Mouse (Mus musculus) heart, adult 2 months (tissue): Measurements from ENCODE around the gene Tm2d1. TPM values are rescaled to one million over a fixed set of nuclear protein-coding genes. Genes with fewer than 3 reads are reported as not detected.
A peak's percentile ranks its signal among the peaks of the same experiment; 100 is the strongest.
"Not testable (repeated sequence)": the region's sequence is repeated elsewhere in the genome, so short reads cannot be mapped to it uniquely, and the experiment has no call there.

Experiments
- DNase-seq, 2 experiments: peaks; one replicate each; pipeline ENCODE4 v3.0.0; 2021
- H3K27ac ChIP-seq: fragments of 200-600 bp; 2 replicates; pipeline ENCODE4 v1.8.1; 2022
- H3K27me3 ChIP-seq: fragments of 200-500 bp; 2 replicates; pipeline ENCODE4 v1.6.1; 2012; ENCODE audit warnings: mild to moderate bottlenecking, low read length, inconsistent platforms, mixed read lengths; ENCODE audit not compliant: control insufficient read depth, insufficient read depth
- H3K36me3 ChIP-seq: fragments of 200-500 bp; 2 replicates; pipeline ENCODE4 v1.6.1; 2012; ENCODE audit warnings: low read length, inconsistent platforms; ENCODE audit not compliant: control insufficient read depth, insufficient read depth
- H3K4me1 ChIP-seq: fragments of 200-500 bp; 2 replicates; pipeline ENCODE4 v1.6.1; 2011; ENCODE audit warnings: low read length; ENCODE audit not compliant: control insufficient read depth, insufficient read depth
- H3K4me3 ChIP-seq: fragments of 200-600 bp; 2 replicates; pipeline ENCODE4 v1.8.1; 2022
- H3K79me2 ChIP-seq: fragments of 200-500 bp; replicated peaks from 2 replicates; pipeline ENCODE4 v1.6.1; 2012; ENCODE audit warnings: mild to moderate bottlenecking, inconsistent platforms, low read length, moderate library complexity, mixed read lengths; ENCODE audit not compliant: control insufficient read depth, insufficient read depth
- H3K9ac ChIP-seq: fragments of 200-500 bp; 2 replicates; pipeline ENCODE4 v1.6.1; 2012; ENCODE audit warnings: low read depth, mild to moderate bottlenecking, control low read depth, inconsistent platforms, low read length, mixed read lengths
- CTCF ChIP-seq: fragments of 200-600 bp; IDR thresholded peaks from 2 replicates; pipeline ENCODE4 v1.8.1; 2022; ENCODE audit warnings: antibody characterized with exemption, mild to moderate bottlenecking, moderate library complexity
- EP300 ChIP-seq: fragments of 200-500 bp; IDR thresholded peaks from 2 replicates; pipeline ENCODE4 v1.6.1; 2011; ENCODE audit warnings: low read depth, low read length, control low read depth; ENCODE audit not compliant: insufficient read depth
- POLR2A ChIP-seq: fragments of 200-500 bp; IDR thresholded peaks from 2 replicates; pipeline ENCODE4 v1.6.1; 2011; ENCODE audit warnings: mild to moderate bottlenecking, low read depth, low read length, control low read depth; ENCODE audit not compliant: insufficient read depth
- WGBS: fragments of 180-500 bp; shearing (Covaris S2); methylation state at CpG from one replicate; pipeline ENCODE4 v1.1.7; 2018; 5-methylcytosine and 5-hydroxymethylcytosine counted together
- intact Hi-C: fragments of 180-260 bp; cut with DNase I; formaldehyde crosslinking; loops from one replicate; pipeline ENCODE4 v1.15.1; 2025
- long read RNA-seq: library from polyadenylated mRNA; stranded (forward); transcript quantifications from one replicate; pipeline ENCODE4 v2.0.0, GENCODE M21; 2021
- polyA plus RNA-seq: library from polyadenylated mRNA; depleted of rRNA; stranded (reverse); fragments of >200 nt; gene quantifications from 2 replicates; pipeline ENCODE4 v1.2.3, GENCODE M21; 2012; rRNA removed
- total RNA-seq, 2 experiments: library from RNA; stranded (reverse); gene quantifications; 2 replicates each; pipeline ENCODE4 v1.2.3; 2021

The Tm2d1 gene
- total RNA-seq: 10 to 100 TPM; 44.0 to 49.2 TPM
- 20.0 and 39.1 TPM in 2 replicates for polyA plus RNA-seq
- long read RNA-seq, transcript Tm2d1-202 (7 exons, 1,027 nt): major isoform, 61 of 63 reads
- long read RNA-seq, partial matches to known transcripts: 0 of 63 reads
- long read RNA-seq, other reads (novel, unspliced or antisense): 1 of 63 reads

GRCm38 (mm10) chr4:98382716-98383424, at the start of gene Tm2d1:
Gene Tm2d1, minus strand, starts transcription at chr4:98383306.
- Histone ChIP-seq H3K4me3 (peak within 1 kb of the TSS; percentile 99), H3K4me1 (no peaks in the 10 kb centered on the region; the same call in none of the 2 replicates), H3K27me3 (peaks cover 2% of the 10 kb centered on the region; the same call in 1 of the 2 replicates), H3K9ac (peak within 1 kb of the TSS; percentile 97), H3K36me3 (no peaks in the 10 kb centered on the region; the same call in 1 of the 2 replicates), H3K27ac (peak within 1 kb of the TSS; percentile 92), H3K79me2 (peaks cover 3% of the 10 kb centered on the region; the same call in 1 of the 2 replicates)
- WGBS: under 1% methylated on average over 46 of the region's 46 CpGs
- DNase-seq: peak; percentile 90
- TF ChIP-seq CTCF (peak; percentile 26; the same call in 1 of the 2 replicates), POLR2A (peak; percentile 77), EP300 (no peak)
- intact Hi-C loops: loop anchor here (5.0 kb wide), 1 partner anchor 631 kb away; no protein-coding TSS in a partner anchor

- TF ChIP-seq CTCF (no peak), EP300 (0 out of 2 replicates have a peak, but pooled peaks have one; percentile 28)
- H3K79me2 ChIP-seq: no peaks in the 10 kb centered on the region
- no peaks in the 10 kb centered on the region for H3K27me3 ChIP-seq
- intact Hi-C loops: no loop called here
- no peak for DNase-seq
- H3K27ac ChIP-seq: no peak overlapping the region
- H3K9ac ChIP-seq: no peak overlapping the region
- no peaks in the 10 kb centered on the region for H3K36me3 ChIP-seq
- no peak overlapping the region for H3K4me3 ChIP-seq
- no peaks in the 10 kb centered on the region for H3K4me1 ChIP-seq
- 48% methylated on average over 8 of the region's 8 CpGs for whole genome bisulfite sequencing
These were observed 45.3 kb upstream of the Tm2d1 start for GRCm38 (mm10) chr4:98428371-98428770.

GRCm38 (mm10) chr4:98415150-98415549, 32.0 kb upstream of the Tm2d1 start:
- intact Hi-C loops, H3K4me3 ChIP-seq, DNase-seq, H3K27ac ChIP-seq, H3K9ac ChIP-seq, H3K36me3 ChIP-seq, H3K79me2 ChIP-seq, H3K27me3 ChIP-seq, H3K4me1 ChIP-seq: not testable (repeated sequence)
- WGBS: 97% methylated on average over 8 of the region's 8 CpGs

- WGBS: 83% methylated on average over 4 of the region's 4 CpGs
- intact Hi-C loops: no loop called here
- H3K4me3 ChIP-seq: no peak overlapping the region
- TF ChIP-seq CTCF (no peak), POLR2A (no peak), EP300 (no peak)
- no peaks in the 10 kb centered on the region for H3K4me1 ChIP-seq
- no peak overlapping the region for H3K9ac ChIP-seq
- H3K27me3 ChIP-seq: no peaks in the 10 kb centered on the region
- no peak for DNase-seq
- H3K27ac ChIP-seq: no peak overlapping the region
- H3K79me2 ChIP-seq: no peaks in the 10 kb centered on the region
- no peaks in the 10 kb centered on the region for H3K36me3 ChIP-seq
These were observed 25.3 kb upstream of the Tm2d1 start for GRCm38 (mm10) chr4:98408455-98408854.

- Histone ChIP-seq H3K36me3 (no peaks in the 10 kb centered on the region), H3K27ac (no peak overlapping the region), H3K9ac (no peak overlapping the region), H3K79me2 (no peaks in the 10 kb centered on the region), H3K4me3 (no peak overlapping the region), H3K4me1 (no peaks in the 10 kb centered on the region), H3K27me3 (no peaks in the 10 kb centered on the region)
- DNase-seq: no peak
- 92% methylated on average over 6 of the region's 6 CpGs for WGBS
- TF ChIP-seq CTCF (no peak), EP300 (no peak), POLR2A (no peak)
- intact Hi-C loops: no loop called here
These were observed 21.3 kb upstream of the Tm2d1 start for GRCm38 (mm10) chr4:98404412-98404811.

GRCm38 (mm10) chr4:98403492-98403891, 20.4 kb upstream of the Tm2d1 start:
- intact Hi-C loops: no loop called here
- DNase-seq: no peak
- Histone ChIP-seq H3K79me2 (no peaks in the 10 kb centered on the region), H3K9ac (no peak overlapping the region), H3K36me3 (no peaks in the 10 kb centered on the region), H3K4me1 (no peaks in the 10 kb centered on the region), H3K27ac (no peak overlapping the region), H3K4me3 (no peak overlapping the region), H3K27me3 (no peaks in the 10 kb centered on the region)
- 76% methylated on average over 4 of the region's 4 CpGs for WGBS
- TF ChIP-seq EP300: no peak
